Mouse (Mus musculus): ENCODE data around the gene Tas2r118. TPM values are rescaled to one million over a fixed set of nuclear protein-coding genes. Genes with fewer than 3 reads are reported as not detected.

Tas2r118 gene
- not detected for total RNA-seq (2021)

- DNase-seq (ENCODE audit: low spot score): no peak
- intact Hi-C loops (cut with DNase I): no loop called here
Measured at GRCm38 (mm10) chr6:23969960-23970359, at the start of gene Tas2r118. TSS of gene Tas2r118 (minus strand) at chr6:23970060.

GRCm38 (mm10) chr6:24018320-24018719 is 48.5 kb upstream of the Tas2r118 start:
- no peak for DNase-seq (ENCODE audit: low spot score)
- intact Hi-C loops (cut with DNase I): no loop called here

- DNase-seq (ENCODE audit: low spot score): no peak
- intact Hi-C loops (cut with DNase I): no loop called here
Measured at GRCm38 (mm10) chr6:23993276-23993675, 23.4 kb upstream of the Tas2r118 start.

GRCm38 (mm10) chr6:23990687-23991387 is 21.0 kb upstream of the Tas2r118 start:
- no peak for DNase-seq (ENCODE audit: low spot score)
- intact Hi-C loops (cut with DNase I): no loop called here

GRCm38 (mm10) chr6:23986293-23986692 is 16.4 kb upstream of the Tas2r118 start:
- intact Hi-C loops (cut with DNase I): no loop called here
- DNase-seq (ENCODE audit: low spot score): no peak

DNA sequence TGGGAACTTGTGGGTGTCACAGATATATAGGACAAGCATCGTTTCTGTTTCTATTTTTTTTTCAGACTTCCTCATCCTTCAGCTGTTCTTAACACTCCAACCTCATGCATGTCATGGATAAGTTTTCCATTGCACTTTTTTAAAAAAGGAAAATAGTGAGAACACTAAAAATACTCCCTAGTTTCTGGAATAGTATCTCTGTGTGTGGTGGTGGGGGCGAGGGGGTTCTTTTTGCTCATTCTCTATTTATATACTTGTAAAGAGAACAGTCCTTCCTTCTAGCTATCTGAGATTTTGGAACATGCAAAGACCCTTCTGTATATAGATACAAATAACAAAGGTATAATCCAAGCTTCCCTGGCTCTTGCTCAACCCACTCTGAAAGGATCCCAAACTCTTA is 2.9 kb downstream of the Tas2r118 start:
- intact Hi-C loops (cut with DNase I): no loop called here
- no peak for DNase-seq (ENCODE audit: low spot score)

DNA sequence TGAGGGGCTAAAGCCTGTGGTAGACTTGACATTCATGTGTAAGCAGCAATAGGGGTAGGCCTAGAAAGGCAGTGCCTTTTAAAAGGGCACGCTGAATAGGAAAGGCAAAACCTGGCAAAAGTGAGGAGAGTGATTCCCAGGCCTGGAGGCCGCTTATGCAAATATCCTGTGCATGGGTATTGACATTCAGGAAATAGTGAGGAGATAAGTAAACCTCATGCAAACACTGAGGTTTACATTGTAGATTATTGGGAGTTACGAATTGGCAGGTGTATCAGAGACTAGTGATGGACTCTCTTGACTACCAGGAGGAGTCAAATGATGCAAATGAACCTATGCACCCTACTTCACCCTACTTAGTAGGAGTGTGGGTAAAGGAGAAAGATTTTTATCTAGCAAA is 3.9 kb downstream of the Tas2r118 start:
- intact Hi-C loops (cut with DNase I): no loop called here
- no peak for DNase-seq (ENCODE audit: low spot score)

DNA sequence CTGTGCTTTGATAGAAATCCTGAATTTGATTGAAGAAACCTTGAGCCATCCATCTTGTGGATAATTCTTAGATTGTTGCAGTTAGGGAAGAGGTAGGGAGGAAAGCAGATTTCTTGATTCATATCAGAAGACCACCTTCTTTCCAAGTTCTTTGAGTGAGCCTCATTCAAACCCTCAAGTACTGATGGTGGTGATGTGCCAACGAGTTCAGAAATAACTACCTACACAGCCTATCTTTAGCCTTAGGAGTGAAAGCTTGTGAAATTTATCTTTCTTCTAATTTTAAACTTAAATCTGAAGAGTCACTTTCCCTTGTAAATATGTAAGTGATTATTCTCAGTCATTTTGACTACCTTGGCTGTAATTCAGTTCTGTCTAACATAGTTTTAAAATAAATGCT is 6.1 kb downstream of the Tas2r118 start:
- no peak for DNase-seq (ENCODE audit: low spot score)
- intact Hi-C loops (cut with DNase I): no loop called here

GRCm38 (mm10) chr6:23940776-23941175 is 29.1 kb downstream of the Tas2r118 start:
- intact Hi-C loops (cut with DNase I): no loop called here
- DNase-seq (ENCODE audit: low spot score): no peak

GRCm38 (mm10) chr6:23938575-23939488 is 31.0 kb downstream of the Tas2r118 start:
- intact Hi-C loops (cut with DNase I): no loop called here
- DNase-seq (ENCODE audit: low spot score): no peak

DNA sequence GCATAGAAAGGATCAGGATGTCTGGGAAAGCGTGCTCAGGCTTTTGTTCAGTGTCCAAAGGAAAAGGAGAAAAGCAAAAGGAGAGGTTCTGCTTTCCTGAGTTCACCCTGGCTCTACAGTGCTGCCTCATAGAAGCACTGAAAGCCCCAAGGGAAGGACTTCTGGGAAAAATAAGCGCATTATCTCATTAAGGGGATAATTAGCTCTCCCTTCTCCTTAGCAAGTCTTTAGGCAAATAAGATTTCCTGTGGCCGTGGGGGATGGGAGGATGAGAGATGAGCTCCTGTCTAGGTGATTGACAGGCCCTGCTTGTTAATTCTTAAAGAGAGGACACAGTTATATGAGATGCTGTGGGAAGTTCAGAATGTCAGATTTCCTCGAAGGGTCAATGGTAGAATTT is 33.4 kb downstream of the Tas2r118 start:
- intact Hi-C loops (cut with DNase I): no loop called here

GRCm38 (mm10) chr6:23923806-23924205 is 46.1 kb downstream of the Tas2r118 start:
- intact Hi-C loops (cut with DNase I): no loop called here
- no peak for DNase-seq (ENCODE audit: low spot score)

More for the DNA sequence above, 33.4 kb downstream of the Tas2r118 start:
- no peak for DNase-seq (ENCODE audit: low spot score)

Other genes with a start within 250 kb of the Tas2r118 start
- 1 to 10 TPM; 1.7 to 1.8 TPM for gene Cadps2, start 130.6 kb downstream of the Tas2r118 start, total RNA-seq (2021)
- gene Slc13a1, start 198.0 kb upstream of the Tas2r118 start, total RNA-seq (2021): not detected

Measured in heart, postnatal 25 days (tissue).